Mouse (Mus musculus) kidney, embryonic 14.5 days (tissue): ENCODE measurements around the gene Sema5a. TPM values are rescaled to one million over a fixed set of nuclear protein-coding genes. Genes with fewer than 3 reads are reported as not detected.

Source experiments
- ATAC-seq: fragments of 200-750 bp; cut with Nextera tagmentation; 2 replicates; pipeline ENCODE4 v1.8.0; 2017; ENCODE audit warnings: moderate number of reproducible peaks, mild to moderate bottlenecking, moderate TSS enrichment, moderate library complexity; ENCODE audit not compliant: low FRiP score, low TSS enrichment
- H3K27ac ChIP-seq: fragments of 300-500 bp; sonication (generic); 2 replicates; pipeline ENCODE4 v1.5.1; 2014; ENCODE audit warnings: low read depth, mild to moderate bottlenecking, low read length, moderate library complexity, mixed read lengths
- H3K27me3 ChIP-seq: fragments of 300-500 bp; sonication (generic); 2 replicates; pipeline ENCODE4 v1.6.1; 2014; ENCODE audit warnings: mild to moderate bottlenecking, low read length; ENCODE audit not compliant: control insufficient read depth, insufficient read depth
- H3K36me3 ChIP-seq: fragments of 300-500 bp; sonication (generic); 2 replicates; pipeline ENCODE4 v1.6.1; 2014; ENCODE audit warnings: low read length, mixed read lengths; ENCODE audit not compliant: control insufficient read depth, insufficient read depth
- H3K4me1 ChIP-seq: fragments of 300-500 bp; sonication (generic); 2 replicates; pipeline ENCODE4 v1.6.1; 2014; ENCODE audit warnings: low read length, mixed read lengths; ENCODE audit not compliant: control insufficient read depth, insufficient read depth
- H3K4me2 ChIP-seq: fragments of 300-500 bp; sonication (generic); replicated peaks from 2 replicates; pipeline ENCODE4 v1.6.1; 2014; ENCODE audit warnings: low read depth, mild to moderate bottlenecking, low read length
- H3K4me3 ChIP-seq: fragments of 300-500 bp; sonication (generic); 2 replicates; pipeline ENCODE4 v1.5.1; 2014; ENCODE audit warnings: mild to moderate bottlenecking, low read length
- H3K9ac ChIP-seq: fragments of 300-500 bp; sonication (generic); 2 replicates; pipeline ENCODE4 v1.6.1; 2014; ENCODE audit warnings: low read depth, mild to moderate bottlenecking, low read length, moderate library complexity
- H3K9me3 ChIP-seq: fragments of 300-500 bp; sonication (generic); 2 replicates; pipeline ENCODE4 v1.6.1; 2016; ENCODE audit warnings: low read length; ENCODE audit not compliant: control insufficient read depth
- WGBS: fragments of 180-500 bp; shearing (Covaris S2); extraction: QIAGEN DNeasy Blood & Tissue Kit; methylation state at CpG from one replicate; pipeline ENCODE4 v1.1.7; 2014; 5-methylcytosine and 5-hydroxymethylcytosine counted together
- polyA plus RNA-seq: library from polyadenylated mRNA; unstranded; fragments of >200 nt; fragmentation: Nextera tagmentation; extraction: Ambion mirVana; gene quantifications from 2 replicates; pipeline ENCODE4 v1.2.1, GENCODE M21; 2014

The Sema5a gene
- polyA plus RNA-seq, 1 experiment from 2014 or later: 30.2 TPM

DNA sequence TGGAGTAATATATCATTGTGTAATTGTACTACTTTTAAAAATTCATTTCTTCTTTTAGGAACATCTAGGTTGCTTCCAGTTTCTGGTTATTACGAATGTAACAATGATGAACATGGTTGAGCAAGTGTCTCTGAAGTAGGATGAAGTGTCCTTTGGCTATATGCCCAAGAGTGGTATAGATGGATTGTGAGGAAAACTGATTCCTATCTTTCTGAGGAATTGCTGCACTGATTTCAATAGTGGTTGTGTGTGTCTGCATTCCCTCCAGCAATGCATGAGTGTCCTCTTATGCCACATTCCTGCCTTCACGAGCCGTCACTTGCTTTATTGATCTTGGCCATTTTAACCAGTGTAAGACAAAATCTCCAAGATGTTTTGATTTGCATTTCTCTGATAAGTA, 163.2 kb downstream of the Sema5a start:
- no peaks in the 10 kb centered on the region for H3K9me3 ChIP-seq
- no peak overlapping the region for H3K4me2 ChIP-seq
- H3K4me3 ChIP-seq: no peak overlapping the region
- H3K27me3 ChIP-seq: no peaks in the 10 kb centered on the region
- no peak overlapping the region for H3K9ac ChIP-seq
- ATAC-seq: no peak
- no peaks in the 10 kb centered on the region for H3K36me3 ChIP-seq
- no peaks in the 10 kb centered on the region for H3K4me1 ChIP-seq
- H3K27ac ChIP-seq: no peak overlapping the region
- WGBS: 88% methylated on average over 3 of the region's 3 CpGs

DNA sequence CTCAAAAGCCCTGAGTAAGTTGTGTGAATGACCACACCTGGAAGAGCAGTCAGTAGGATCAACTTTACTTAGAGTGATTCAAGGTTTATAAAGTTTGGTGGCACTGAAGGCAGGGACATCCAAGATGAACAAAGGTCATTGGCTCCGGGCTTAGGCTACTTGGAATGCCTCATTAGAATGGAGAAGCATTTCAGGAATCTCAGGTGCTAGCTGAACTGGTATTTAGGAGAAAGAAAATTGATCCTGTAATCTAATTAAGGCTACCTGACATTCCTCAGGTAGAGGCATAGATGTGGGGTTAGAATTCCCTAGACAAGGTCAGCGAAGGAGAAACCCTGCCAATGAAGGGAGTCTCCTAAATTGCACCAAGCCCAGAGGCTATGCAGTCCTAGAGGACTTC, 171.7 kb downstream of the Sema5a start:
- Histone ChIP-seq H3K9ac (no peak overlapping the region), H3K36me3 (no peaks in the 10 kb centered on the region; the same call in 1 of the 2 replicates), H3K9me3 (no peaks in the 10 kb centered on the region), H3K4me1 (no peaks in the 10 kb centered on the region), H3K27me3 (no peaks in the 10 kb centered on the region), H3K27ac (no peak overlapping the region), H3K4me2 (no peak overlapping the region), H3K4me3 (no peak overlapping the region)
- 81% methylated on average over 2 of the region's 2 CpGs for WGBS
- ATAC-seq: no peak

DNA sequence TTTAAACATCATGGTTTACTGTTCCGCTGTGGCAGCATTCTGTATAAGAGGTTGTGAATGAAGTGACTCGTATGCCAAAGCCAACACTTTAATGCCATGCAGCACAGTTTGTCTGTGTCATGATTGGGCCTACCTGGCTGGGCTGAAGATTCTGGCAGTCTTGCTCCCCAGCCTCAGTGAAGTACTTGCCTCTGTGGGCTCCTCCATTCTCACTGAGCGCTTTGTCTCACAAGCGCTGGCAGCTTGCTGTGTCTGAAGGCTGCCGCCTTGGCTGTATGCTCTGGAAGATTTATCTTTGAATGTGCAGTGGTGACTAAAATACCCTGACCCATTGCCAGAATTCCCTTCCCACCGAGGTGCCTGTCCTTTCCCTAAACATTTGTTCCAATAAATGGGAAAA, 178.0 kb downstream of the Sema5a start:
- Histone ChIP-seq H3K27ac (no peak overlapping the region), H3K9ac (no peak overlapping the region), H3K9me3 (no peaks in the 10 kb centered on the region), H3K4me1 (no peaks in the 10 kb centered on the region), H3K36me3 (no peaks in the 10 kb centered on the region; the same call in 1 of the 2 replicates), H3K4me3 (no peak overlapping the region), H3K4me2 (no peak overlapping the region), H3K27me3 (no peaks in the 10 kb centered on the region)
- ATAC-seq: no peak
- 78% methylated on average over 6 of the region's 6 CpGs for WGBS

DNA sequence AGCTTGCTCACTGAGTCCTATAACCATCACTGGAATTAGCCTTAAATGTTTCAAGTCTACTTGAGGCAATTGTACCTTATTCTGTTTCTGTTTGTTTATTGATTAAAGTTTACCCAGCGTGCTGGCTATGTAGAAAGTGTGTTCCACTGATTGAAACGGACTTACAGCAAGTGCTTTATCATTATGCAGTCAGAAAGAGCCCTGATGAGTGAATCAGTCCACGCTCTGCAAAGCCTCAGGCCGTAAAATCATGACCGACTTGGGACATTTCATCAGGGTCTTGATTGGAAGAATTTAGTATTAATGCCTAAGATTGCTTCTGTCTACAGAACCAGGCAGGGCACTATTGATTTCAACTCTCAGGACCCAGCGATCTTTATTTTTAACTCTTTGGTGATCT, 178.5 kb downstream of the Sema5a start:
- no peaks in the 10 kb centered on the region for H3K27me3 ChIP-seq
- no peaks in the 10 kb centered on the region for H3K9me3 ChIP-seq
- WGBS: 84% methylated on average over 6 of the region's 6 CpGs
- H3K4me3 ChIP-seq: no peak overlapping the region
- H3K9ac ChIP-seq: no peak overlapping the region
- H3K36me3 ChIP-seq: no peaks in the 10 kb centered on the region; the same call in 1 of the 2 replicates
- no peak for ATAC-seq
- H3K27ac ChIP-seq: no peak overlapping the region
- H3K4me1 ChIP-seq: no peaks in the 10 kb centered on the region
- no peak overlapping the region for H3K4me2 ChIP-seq

DNA sequence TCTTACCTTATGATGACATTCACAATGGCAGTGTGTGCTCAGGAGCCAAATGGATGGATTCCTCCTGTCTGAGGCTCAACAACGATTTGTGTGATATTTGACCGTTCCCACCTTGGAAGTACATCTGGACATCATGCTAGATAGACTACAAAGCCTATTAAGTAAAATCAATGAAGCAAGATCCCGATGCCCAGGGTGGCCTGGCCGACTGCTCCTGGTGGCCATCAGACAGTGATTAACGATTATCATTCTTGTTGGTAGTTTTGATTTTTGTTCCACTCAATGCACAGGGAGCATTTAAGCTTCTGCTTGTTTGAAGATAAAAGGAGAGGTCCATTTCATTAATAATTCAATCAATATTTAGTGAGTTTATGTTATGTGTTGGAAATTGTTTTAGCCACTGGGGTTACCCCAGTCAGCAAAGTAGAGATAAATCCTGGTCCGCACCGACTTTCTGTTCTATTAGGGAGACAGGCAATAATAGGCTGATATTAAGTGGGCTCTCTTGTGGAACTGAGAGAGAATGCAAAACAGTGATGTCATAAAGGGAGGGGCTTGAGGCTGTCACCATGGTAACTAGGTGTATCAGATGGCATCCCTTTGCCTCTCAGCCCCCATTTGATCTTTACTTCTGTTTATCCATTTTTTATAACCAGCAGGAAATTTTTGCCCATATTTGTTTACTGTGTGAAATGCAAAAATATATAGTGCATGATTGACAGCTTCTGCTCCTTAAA, 182.7 kb downstream of the Sema5a start:
- WGBS: 74% methylated on average over 7 of the region's 7 CpGs
- ATAC-seq: no peak
- H3K9me3 ChIP-seq: no peaks in the 10 kb centered on the region
- no peak overlapping the region for H3K4me2 ChIP-seq
- H3K4me1 ChIP-seq: no peaks in the 10 kb centered on the region
- H3K4me3 ChIP-seq: no peak overlapping the region
- H3K36me3 ChIP-seq: no peaks in the 10 kb centered on the region
- no peak overlapping the region for H3K27ac ChIP-seq
- H3K27me3 ChIP-seq: no peaks in the 10 kb centered on the region
- no peak overlapping the region for H3K9ac ChIP-seq

DNA sequence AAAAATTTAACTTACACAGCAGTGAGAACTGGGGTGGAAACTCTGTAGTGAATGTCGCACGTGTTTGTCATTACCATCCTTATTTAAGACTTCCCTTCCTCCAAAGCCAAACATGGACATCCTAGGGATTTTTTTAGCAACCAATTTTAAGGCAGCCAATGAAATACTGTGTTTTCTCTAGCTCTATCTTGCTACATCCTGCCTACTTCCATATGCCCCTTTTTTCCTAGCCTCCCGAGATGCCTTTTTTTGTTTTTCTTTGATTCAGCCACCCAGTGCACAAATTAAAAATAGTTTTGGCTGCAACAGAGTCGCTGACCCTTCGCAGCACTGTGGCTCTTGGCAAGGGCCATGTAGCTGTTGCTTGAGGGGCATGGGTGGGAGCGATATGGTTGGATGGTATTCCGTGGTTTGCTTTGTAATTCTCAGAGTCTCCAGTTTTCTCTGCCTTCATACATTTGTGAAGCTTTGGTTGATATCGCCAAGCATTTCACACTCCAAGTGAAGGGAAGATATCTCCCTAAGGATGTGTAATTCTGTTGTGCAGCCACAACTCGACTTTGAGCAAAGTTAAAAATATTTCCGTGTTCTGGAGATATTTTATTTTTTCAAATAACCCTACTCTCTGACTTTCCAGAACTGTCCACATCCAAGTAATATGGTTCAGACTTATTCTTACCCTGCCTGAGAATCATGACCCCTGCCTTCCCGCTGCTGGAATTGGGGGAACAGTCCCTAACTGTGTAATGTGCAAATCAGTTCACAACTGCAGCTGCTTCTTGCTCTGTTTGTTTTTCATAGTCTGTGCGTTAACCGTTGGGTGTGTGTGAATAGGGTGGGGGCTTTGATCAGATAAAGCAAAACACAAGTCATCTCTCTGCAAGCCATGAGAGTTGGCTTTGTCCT, 188.6 kb downstream of the Sema5a start:
- ATAC-seq: no peak
- no peak overlapping the region; the same call in 1 of the 2 replicates for H3K27ac ChIP-seq
- H3K4me3 ChIP-seq: no peak overlapping the region
- no peaks in the 10 kb centered on the region for H3K36me3 ChIP-seq
- no peaks in the 10 kb centered on the region for H3K9me3 ChIP-seq
- no peak overlapping the region for H3K9ac ChIP-seq
- no peaks in the 10 kb centered on the region for H3K27me3 ChIP-seq
- no peaks in the 10 kb centered on the region for H3K4me1 ChIP-seq
- 57% methylated on average over 13 of the region's 13 CpGs for whole genome bisulfite sequencing
- H3K4me2 ChIP-seq: no peak overlapping the region

DNA sequence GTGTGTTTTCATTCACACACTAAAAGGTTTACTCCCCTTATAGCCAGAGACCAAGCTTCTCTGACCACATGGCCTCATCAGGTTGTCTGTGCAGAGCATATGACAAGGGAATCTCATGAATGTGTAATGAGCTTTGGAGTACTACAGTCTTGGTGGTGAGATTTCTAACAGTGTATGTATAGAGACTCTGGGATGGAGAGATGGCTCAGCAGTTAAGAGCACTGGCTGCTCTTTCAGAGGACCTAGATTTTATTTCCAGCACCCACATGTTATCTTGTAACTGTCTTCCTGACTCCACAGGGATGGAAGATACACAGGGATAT, 189.2 kb downstream of the Sema5a start:
- no peaks in the 10 kb centered on the region for H3K4me1 ChIP-seq
- ATAC-seq: no peak
- no peak overlapping the region for H3K4me3 ChIP-seq
- H3K9me3 ChIP-seq: no peaks in the 10 kb centered on the region
- H3K9ac ChIP-seq: no peak overlapping the region
- no peaks in the 10 kb centered on the region for H3K27me3 ChIP-seq
- no peaks in the 10 kb centered on the region for H3K36me3 ChIP-seq
- H3K27ac ChIP-seq: no peak overlapping the region
- no peak overlapping the region for H3K4me2 ChIP-seq

DNA sequence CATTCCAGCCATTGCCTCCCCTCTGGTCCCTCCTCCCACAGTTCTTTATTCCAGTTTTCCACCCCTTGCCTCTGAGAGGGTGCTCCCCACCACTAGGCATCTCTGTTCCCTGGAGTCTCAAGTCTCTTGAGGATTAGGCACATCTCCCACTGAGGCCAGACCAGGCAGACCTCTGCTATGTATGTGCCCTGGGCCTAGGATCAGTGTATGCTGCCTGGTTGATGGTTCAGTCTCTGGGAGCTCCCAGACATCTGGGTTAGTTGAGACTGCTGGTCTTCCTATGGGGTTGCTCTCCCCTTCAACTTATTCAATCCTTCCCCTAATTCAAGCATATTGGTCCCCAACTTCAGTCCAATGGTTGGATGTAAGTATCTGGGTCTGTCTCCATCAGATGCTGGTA, 189.7 kb downstream of the Sema5a start:
- no peaks in the 10 kb centered on the region for H3K36me3 ChIP-seq
- no peak overlapping the region for H3K27ac ChIP-seq
- no peak overlapping the region for H3K4me3 ChIP-seq
- no peak overlapping the region for H3K4me2 ChIP-seq
- H3K9ac ChIP-seq: no peak overlapping the region
- no peaks in the 10 kb centered on the region for H3K27me3 ChIP-seq
- H3K4me1 ChIP-seq: no peaks in the 10 kb centered on the region
- ATAC-seq: no peak
- no peaks in the 10 kb centered on the region for H3K9me3 ChIP-seq

DNA sequence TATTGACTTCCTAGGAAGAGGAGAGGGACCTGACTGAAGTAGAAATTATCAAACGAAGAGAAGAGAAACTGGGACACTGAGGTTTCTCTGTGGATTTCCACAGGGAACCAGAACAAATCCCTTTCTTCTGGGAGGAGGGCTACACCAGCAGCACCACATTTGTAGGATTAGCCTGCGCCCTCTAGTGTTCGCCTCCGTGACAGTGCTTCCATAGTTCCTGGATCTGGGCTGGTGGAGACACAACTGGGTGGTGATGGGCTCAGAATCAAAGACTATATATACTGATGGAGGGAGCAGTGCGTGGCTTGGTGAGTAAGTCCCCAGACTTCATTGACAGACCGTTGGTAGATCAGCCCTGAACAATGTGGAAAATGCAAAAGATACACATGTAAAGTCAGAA, 193.0 kb downstream of the Sema5a start:
- 29% methylated on average over 6 of the region's 6 CpGs for WGBS
- Histone ChIP-seq H3K27me3 (no peaks in the 10 kb centered on the region), H3K4me3 (no peak overlapping the region), H3K9ac (no peak overlapping the region), H3K4me2 (no peak overlapping the region), H3K27ac (no peak overlapping the region), H3K9me3 (no peaks in the 10 kb centered on the region), H3K36me3 (no peaks in the 10 kb centered on the region), H3K4me1 (no peaks in the 10 kb centered on the region)
- 0 out of 2 replicates have a peak, but pooled peaks have one; percentile 39 for ATAC-seq
